Mouse (Mus musculus) lung, adult 2 months (tissue): ENCODE measurements around the gene Serpina5.

Experiments used
- CTCF ChIP-seq: fragments of 200-500 bp; IDR thresholded peaks from 2 replicates; pipeline ENCODE4 v1.5.1; 2011; ENCODE audit warnings: mild to moderate bottlenecking, low read length, control low read depth; ENCODE audit not compliant: insufficient read depth
- POLR2A ChIP-seq: fragments of 200-500 bp; IDR thresholded peaks from 2 replicates; pipeline ENCODE4 v1.6.1; 2011; ENCODE audit warnings: low read depth, mild to moderate bottlenecking, control low read depth, low read length, borderline replicate concordance; ENCODE audit errors: extremely low read depth

DNA sequence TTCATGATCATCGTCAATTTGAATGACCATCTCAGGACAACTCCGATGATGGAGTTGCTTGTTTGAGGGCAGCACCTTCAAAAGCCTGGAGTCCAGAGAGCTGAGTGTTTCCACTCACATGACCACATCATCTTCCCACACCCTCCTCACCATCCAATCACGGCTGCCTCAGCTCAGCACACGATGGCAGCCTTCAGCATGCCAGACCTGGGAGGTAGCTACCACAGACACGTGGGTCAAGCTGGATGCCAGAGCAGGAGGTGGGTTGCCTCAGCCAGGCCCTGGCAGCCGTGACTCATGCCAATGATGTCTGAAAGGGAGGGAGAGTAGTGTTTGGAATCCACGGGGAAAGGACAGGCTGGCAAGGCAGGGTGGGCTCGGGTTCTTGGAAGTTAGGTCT is 45.2 kb upstream of the Serpina5 start:
- TF ChIP-seq POLR2A (no peak), CTCF (no peak)
